Mouse (Mus musculus) heart, postnatal 0 days (tissue): ENCODE results near the gene Swi5.

Experiments
- CTCF ChIP-seq: IDR thresholded peaks from 2 replicates; pipeline ENCODE4 v1.5.1; 2016; ENCODE audit warnings: antibody characterized with exemption, control low read depth, low read depth
- EP300 ChIP-seq: IDR thresholded peaks from 2 replicates; pipeline ENCODE4 v1.6.1; 2016; ENCODE audit warnings: antibody characterized with exemption, low read depth

GRCm38 (mm10) chr2:32254563-32254962 is 33.3 kb downstream of the Swi5 start:
- no peak for TF ChIP-seq CTCF
- TF ChIP-seq EP300: no peak
